Mouse (Mus musculus): ENCODE data around the gene Coq2. TPM values are rescaled to one million over a fixed set of nuclear protein-coding genes. Genes with fewer than 3 reads are reported as not detected.

Gene Coq2
- total RNA-seq, 4 experiments from 2014 or later, result 71.9 to 86.4 (median 74.6) TPM

GRCm38 (mm10) chr5:100663011-100663410 lies 11.9 kb downstream of the Coq2 start:
- no peak for DNase-seq (ENCODE audit: low spot score in 2 of 2)

GRCm38 (mm10) chr5:100658460-100658859 lies 16.5 kb downstream of the Coq2 start:
- DNase-seq (ENCODE audit: low spot score in 2 of 2), result peak in 1 of 2 experiments; percentile 47

- DNase-seq (ENCODE audit: low spot score in 2 of 2), result no peak
Observed at GRCm38 (mm10) chr5:100656352-100656751, 18.6 kb downstream of the Coq2 start.

- no peak for DNase-seq (ENCODE audit: low spot score in 2 of 2)
Observed at GRCm38 (mm10) chr5:100652327-100652726, 22.6 kb downstream of the Coq2 start.

GRCm38 (mm10) chr5:100651486-100651885 lies 23.5 kb downstream of the Coq2 start:
- no peak for DNase-seq (ENCODE audit: low spot score in 2 of 2)

- no peak for DNase-seq (ENCODE audit: low spot score in 2 of 2)
Observed at GRCm38 (mm10) chr5:100650969-100651368, 24.0 kb downstream of the Coq2 start.

- DNase-seq (ENCODE audit: low spot score in 2 of 2), result no peak
Observed at GRCm38 (mm10) chr5:100648546-100648945, 26.4 kb downstream of the Coq2 start.

- DNase-seq (ENCODE audit: low spot score in 2 of 2), result no peak
Observed at GRCm38 (mm10) chr5:100648046-100648445, 26.9 kb downstream of the Coq2 start.

GRCm38 (mm10) chr5:100646558-100646957 lies 28.4 kb downstream of the Coq2 start:
- no peak for DNase-seq (ENCODE audit: low spot score in 2 of 2)

- no peak for DNase-seq (ENCODE audit: low spot score in 2 of 2)
Observed at GRCm38 (mm10) chr5:100643991-100644535, 30.9 kb downstream of the Coq2 start.

GRCm38 (mm10) chr5:100643253-100643990 lies 31.5 kb downstream of the Coq2 start:
- DNase-seq (ENCODE audit: low spot score in 2 of 2), result peak in 1 of 2 experiments; percentile 17

- DNase-seq (ENCODE audit: low spot score in 2 of 2), result no peak
Observed at GRCm38 (mm10) chr5:100642316-100642715, 32.6 kb downstream of the Coq2 start.

GRCm38 (mm10) chr5:100638483-100638882 lies 36.5 kb downstream of the Coq2 start:
- DNase-seq (ENCODE audit: low spot score in 2 of 2), result no peak

GRCm38 (mm10) chr5:100636794-100637544 lies 38.0 kb downstream of the Coq2 start:
- DNase-seq (ENCODE audit: low spot score in 2 of 2), result no peak

GRCm38 (mm10) chr5:100635908-100636307 lies 39.0 kb downstream of the Coq2 start:
- no peak for DNase-seq (ENCODE audit: low spot score in 2 of 2)

GRCm38 (mm10) chr5:100634885-100635478 lies 40.0 kb downstream of the Coq2 start:
- no peak for DNase-seq (ENCODE audit: low spot score in 2 of 2)

- DNase-seq (ENCODE audit: low spot score in 2 of 2), result no peak
Observed at GRCm38 (mm10) chr5:100632540-100633129, 42.3 kb downstream of the Coq2 start.

GRCm38 (mm10) chr5:100628807-100629206 lies 46.1 kb downstream of the Coq2 start:
- DNase-seq (ENCODE audit: low spot score in 2 of 2), result no peak

GRCm38 (mm10) chr5:100626526-100626925 lies 48.4 kb downstream of the Coq2 start:
- DNase-seq (ENCODE audit: low spot score in 2 of 2), result no peak

- DNase-seq (ENCODE audit: low spot score in 2 of 2), result no peak
Observed at GRCm38 (mm10) chr5:100624743-100625360, 50.1 kb downstream of the Coq2 start.

GRCm38 (mm10) chr5:100622509-100623163 lies 52.3 kb downstream of the Coq2 start:
- DNase-seq (ENCODE audit: low spot score in 2 of 2), result no peak
